Comparison of ENCODE assay signal across 25 mouse cellular contexts in the genomic region with DNA sequence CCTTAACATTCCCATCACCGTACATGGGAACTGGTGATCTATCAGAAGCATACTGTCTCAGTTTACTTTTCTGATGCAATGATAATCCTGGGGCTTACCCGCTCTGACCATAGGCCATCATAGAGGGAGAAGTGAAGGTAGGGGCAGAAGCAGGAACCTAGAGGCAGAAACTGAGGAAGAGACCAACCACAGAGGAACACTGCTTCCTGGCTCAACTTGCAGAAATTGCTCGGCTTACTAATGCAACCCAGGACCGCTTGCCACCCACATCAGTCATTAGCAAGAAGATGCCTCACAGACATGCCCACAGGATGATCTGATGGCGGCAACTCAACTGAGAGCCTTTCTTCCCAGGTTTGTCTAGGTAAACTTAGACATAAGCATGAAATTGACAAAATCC. TPM values are rescaled to one million over a fixed set of nuclear protein-coding genes. Genes with fewer than 3 reads are reported as not detected.
DNase-seq lines count a peak whose midpoint lies in the region; ATAC-seq and TF ChIP-seq lines count a peak whose summit lies in the region.
"Had no signal": no experiment of that assay in that cellular context is flagged by ENCODE, and none has a peak within 500 bp of the region (broad histone marks: within the 10 kb centered on the region; RNA-seq: fewer than 3 reads in every experiment).

No protein-coding gene starts in this region.

- no peak for DNase-seq in heart, embryonic 10.5 days (ENCODE audit: low spot score)
- DNase-seq in heart, postnatal 14 days, result no peak
- no peak for DNase-seq in heart, adult 11 months
- no peak for DNase-seq in embryo, embryonic 11 days
- no peak for DNase-seq in forebrain, embryonic 14.5 days (ENCODE audit: low spot score)
- DNase-seq: adrenal gland, postnatal 36 days; cerebellum, adult 2 months; cerebellum, postnatal 14 days; gastrocnemius, postnatal 25 days; kidney, adult 11 months; thymus, adult 18-20 months; thymus, postnatal 25 days had no signal

- H3K27ac ChIP-seq in heart, embryonic 10.5 days, result 0 out of 2 replicates have a peak overlapping the region, but pooled peaks have one; percentile 5
- H3K27ac ChIP-seq in heart, embryonic 16.5 days (ENCODE audit: low read length), result peak overlapping the region; percentile 81
- H3K27ac ChIP-seq in bone marrow macrophage, adult 2 months (ENCODE audit: insufficient read depth, low read depth, low read length), result 0 out of 2 replicates have a peak overlapping the region, but pooled peaks have one; percentile 7
- no peak overlapping the region for H3K27ac ChIP-seq in forebrain, embryonic 14.5 days (ENCODE audit: low read depth, low read length)
- H3K27ac ChIP-seq: forebrain, embryonic 15.5 days; limb, embryonic 13.5 days; midbrain, embryonic 13.5 days had no signal

- TF ChIP-seq CTCF in bone marrow macrophage, adult 2 months (IDR thresholded peaks at IDR 0.05; ENCODE audit: low read depth, low read length), result no peak

- ATAC-seq in heart, embryonic 16.5 days (replicated peaks; ENCODE audit: extremely low read depth, insufficient read depth, low FRiP score), result no peak
- ATAC-seq in megakaryocyte, adult 5-6 weeks (ENCODE audit: poor library complexity, severe bottlenecking), result peak; percentile 41
- ATAC-seq in forebrain, embryonic 14.5 days, result no peak
- ATAC-seq: forebrain, embryonic 15.5 days; hindbrain, embryonic 16.5 days; midbrain, embryonic 13.5 days; Patski had no signal

- H3K9ac ChIP-seq in heart, embryonic 16.5 days (ENCODE audit: low read length), result peak overlapping the region; percentile 22; the same call in 1 of the 2 replicates
- no peak overlapping the region for H3K9ac ChIP-seq in forebrain, embryonic 14.5 days (ENCODE audit: low read length)
- H3K9ac ChIP-seq: forebrain, embryonic 15.5 days; limb, embryonic 13.5 days; lung, embryonic 15.5 days; midbrain, embryonic 13.5 days had no signal

- no peaks in the 10 kb centered on the region for H3K9me3 ChIP-seq in heart, embryonic 10.5 days
- no peaks in the 10 kb centered on the region for H3K9me3 ChIP-seq in heart, embryonic 16.5 days (replicated peaks; ENCODE audit: control insufficient read depth, low read length)
- no peaks in the 10 kb centered on the region for H3K9me3 ChIP-seq in forebrain, embryonic 14.5 days (replicated peaks; ENCODE audit: control insufficient read depth, low read length)
- H3K9me3 ChIP-seq: forebrain, embryonic 15.5 days; G1E; limb, embryonic 13.5 days; lung, embryonic 15.5 days; midbrain, embryonic 13.5 days had no signal

- WGBS in heart, embryonic 10.5 days, result 80% methylated on average over 5 of the region's 5 CpGs
- 65% methylated on average over 5 of the region's 5 CpGs for WGBS in heart, embryonic 16.5 days
- WGBS in forebrain, embryonic 14.5 days, result 92% methylated on average over 5 of the region's 5 CpGs

- no peaks in the 10 kb centered on the region for H3K36me3 ChIP-seq in heart, embryonic 10.5 days
- no peaks in the 10 kb centered on the region for H3K36me3 ChIP-seq in heart, embryonic 16.5 days (ENCODE audit: control insufficient read depth, insufficient read depth)
- H3K36me3 ChIP-seq in forebrain, embryonic 14.5 days (ENCODE audit: control insufficient read depth, insufficient read depth, low read length), result no peaks in the 10 kb centered on the region
- H3K36me3 ChIP-seq: forebrain, embryonic 15.5 days; limb, embryonic 13.5 days; lung, embryonic 15.5 days; midbrain, embryonic 13.5 days had no signal

- intact Hi-C loops in heart, postnatal 14 days (cut with DNase I), result no loop called here

- peaks cover 37% of the 10 kb centered on the region for H3K4me1 ChIP-seq in heart, embryonic 10.5 days
- peaks cover 34% of the 10 kb centered on the region for H3K4me1 ChIP-seq in heart, embryonic 16.5 days (ENCODE audit: control insufficient read depth, insufficient read depth, low read length)
- peaks cover 32% of the 10 kb centered on the region for H3K4me1 ChIP-seq in bone marrow macrophage, adult 2 months (ENCODE audit: control insufficient read depth, insufficient read depth, low read length)
- peaks cover 7% of the 10 kb centered on the region for H3K4me1 ChIP-seq in forebrain, embryonic 14.5 days (ENCODE audit: control insufficient read depth, insufficient read depth, low read length)

- no peak overlapping the region for H3K4me3 ChIP-seq in heart, embryonic 10.5 days
- H3K4me3 ChIP-seq in heart, embryonic 16.5 days (ENCODE audit: low read length), result no peak overlapping the region
- H3K4me3 ChIP-seq in bone marrow macrophage, adult 2 months (ENCODE audit: insufficient read depth, low read length), result no peak overlapping the region
- H3K4me3 ChIP-seq in forebrain, embryonic 14.5 days (ENCODE audit: low read depth, low read length), result no peak overlapping the region
- H3K4me3 ChIP-seq: forebrain, embryonic 15.5 days; limb, embryonic 13.5 days; lung, embryonic 15.5 days; midbrain, embryonic 13.5 days had no signal

- H3K4me2 ChIP-seq in heart, embryonic 16.5 days (ENCODE audit: low read depth, low read length), result peak overlapping the region; percentile 22; the same call in 1 of the 2 replicates
- no peak overlapping the region for H3K4me2 ChIP-seq in forebrain, embryonic 14.5 days (ENCODE audit: low read length)
- H3K4me2 ChIP-seq: forebrain, embryonic 15.5 days; limb, embryonic 13.5 days; liver, embryonic 11.5 days; lung, embryonic 15.5 days; midbrain, embryonic 13.5 days had no signal

- TF ChIP-seq POLR2A in bone marrow macrophage, adult 2 months (IDR thresholded peaks at IDR 0.05; ENCODE audit: borderline replicate concordance, low read depth, low read length), result no peak

- H3K27me3 ChIP-seq in heart, embryonic 10.5 days (ENCODE audit: insufficient read depth, poor library complexity, severe bottlenecking), result peaks cover 21% of the 10 kb centered on the region
- peaks cover 3% of the 10 kb centered on the region; the same call in 1 of the 2 replicates for H3K27me3 ChIP-seq in heart, embryonic 16.5 days (ENCODE audit: control insufficient read depth, insufficient read depth, low read length)
- no peaks in the 10 kb centered on the region for H3K27me3 ChIP-seq in forebrain, embryonic 14.5 days (replicated peaks; ENCODE audit: control insufficient read depth, insufficient read depth, low read length)
- H3K27me3 ChIP-seq: forebrain, embryonic 15.5 days; limb, embryonic 13.5 days; Patski had no signal

RNA-seq across cellular contexts. Expression of gene Ipo13, which starts 4.0 kb away (rescaled TPM):
- 45.9 and 57.1 TPM in 2 replicates for polyA plus RNA-seq in heart, embryonic 10.5 days (2016; fragmentation: Nextera tagmentation; extraction: Ambion mirVana)
- 10 to 100 TPM; 64.9 to 66.9 TPM for total RNA-seq in heart, postnatal 14 days (2021)
- polyA plus RNA-seq in heart, embryonic 16.5 days (2015; fragmentation: Nextera tagmentation; extraction: Ambion mirVana), result 43.7 and 49.4 TPM in 2 replicates
- 77.8 and 95.3 TPM in 2 replicates for polyA plus RNA-seq in bone marrow macrophage, adult 2 months (2012; ENCODE audit: insufficient read depth, insufficient read length, missing spikeins)
- total RNA-seq in megakaryocyte, adult 5-6 weeks (2015), result 15.5 and 17.0 TPM in 2 replicates
- total RNA-seq in megakaryocyte, adult 5-6 weeks (2017), result 8.7 and 11.2 TPM in 2 replicates
- 64.1 and 66.2 TPM in 2 replicates for polyA plus RNA-seq in forebrain, embryonic 14.5 days (2014; fragmentation: Nextera tagmentation; extraction: Ambion mirVana)

RNA-seq across cellular contexts. Expression of gene Artn, which starts 10.8 kb away (rescaled TPM):
- polyA plus RNA-seq in heart, embryonic 10.5 days (2016; fragmentation: Nextera tagmentation; extraction: Ambion mirVana), result 0.85 and 1.3 TPM in 2 replicates
- total RNA-seq in heart, postnatal 14 days (2021), result not detected
- polyA plus RNA-seq in heart, embryonic 16.5 days (2015; fragmentation: Nextera tagmentation; extraction: Ambion mirVana), result 0.70 and 0.85 TPM in 2 replicates
- polyA plus RNA-seq in bone marrow macrophage, adult 2 months (2012; ENCODE audit: insufficient read depth, insufficient read length, missing spikeins), result not detected in 2 replicates
- not detected in 2 replicates for total RNA-seq in megakaryocyte, adult 5-6 weeks (2015)
- total RNA-seq in megakaryocyte, adult 5-6 weeks (2017), result not detected in 2 replicates
- 0.22 and 0.36 TPM in 2 replicates for polyA plus RNA-seq in forebrain, embryonic 14.5 days (2014; fragmentation: Nextera tagmentation; extraction: Ambion mirVana)
- total RNA-seq: megakaryocyte-erythroid progenitor cell, adult 5-6 weeks; monocyte, adult 5-6 weeks had no signal
- polyA plus RNA-seq: G1E, Patski had no signal

RNA-seq across cellular contexts. Expression of gene Dph2, which starts 26.9 kb away (rescaled TPM):
- 17.5 and 19.6 TPM in 2 replicates for polyA plus RNA-seq in heart, embryonic 10.5 days (2016; fragmentation: Nextera tagmentation; extraction: Ambion mirVana)
- 1 to 10 TPM; 2.7 to 2.9 TPM for total RNA-seq in heart, postnatal 14 days (2021)
- 12.5 and 15.1 TPM in 2 replicates for polyA plus RNA-seq in heart, embryonic 16.5 days (2015; fragmentation: Nextera tagmentation; extraction: Ambion mirVana)
- 4.0 and 5.1 TPM in 2 replicates for polyA plus RNA-seq in bone marrow macrophage, adult 2 months (2012; ENCODE audit: insufficient read depth, insufficient read length, missing spikeins)
- total RNA-seq in megakaryocyte, adult 5-6 weeks (2015), result 5.2 and 6.5 TPM in 2 replicates
- 4.1 and 4.3 TPM in 2 replicates for total RNA-seq in megakaryocyte, adult 5-6 weeks (2017)
- polyA plus RNA-seq in forebrain, embryonic 14.5 days (2014; fragmentation: Nextera tagmentation; extraction: Ambion mirVana), result 26.8 and 31.9 TPM in 2 replicates

RNA-seq across cellular contexts. Expression of gene Atp6v0b, which starts 31.6 kb away (rescaled TPM):
- 208 and 209 TPM in 2 replicates for polyA plus RNA-seq in heart, embryonic 10.5 days (2016; fragmentation: Nextera tagmentation; extraction: Ambion mirVana)
- total RNA-seq in heart, postnatal 14 days (2021), result 100 to 1,000 TPM; 128 to 129 TPM
- polyA plus RNA-seq in heart, embryonic 16.5 days (2015; fragmentation: Nextera tagmentation; extraction: Ambion mirVana), result 229 and 244 TPM in 2 replicates
- 712 and 757 TPM in 2 replicates for polyA plus RNA-seq in bone marrow macrophage, adult 2 months (2012; ENCODE audit: insufficient read depth, insufficient read length, missing spikeins)
- total RNA-seq in megakaryocyte, adult 5-6 weeks (2015), result 482 and 584 TPM in 2 replicates
- total RNA-seq in megakaryocyte, adult 5-6 weeks (2017), result 229 and 245 TPM in 2 replicates
- polyA plus RNA-seq in forebrain, embryonic 14.5 days (2014; fragmentation: Nextera tagmentation; extraction: Ambion mirVana), result 483 and 520 TPM in 2 replicates

RNA-seq across cellular contexts. Expression of gene B4galt2, which starts 35.5 kb away (rescaled TPM):
- polyA plus RNA-seq in heart, embryonic 10.5 days (2016; fragmentation: Nextera tagmentation; extraction: Ambion mirVana), result 14.2 and 17.7 TPM in 2 replicates
- 1 to 10 TPM; 7.5 to 8.0 TPM for total RNA-seq in heart, postnatal 14 days (2021)
- 8.6 and 9.5 TPM in 2 replicates for polyA plus RNA-seq in heart, embryonic 16.5 days (2015; fragmentation: Nextera tagmentation; extraction: Ambion mirVana)
- 0.32 TPM in 1 of 2 replicates, not detected in the other for polyA plus RNA-seq in bone marrow macrophage, adult 2 months (2012; ENCODE audit: insufficient read depth, insufficient read length, missing spikeins)
- not detected in 2 replicates for total RNA-seq in megakaryocyte, adult 5-6 weeks (2015)
- total RNA-seq in megakaryocyte, adult 5-6 weeks (2017), result 0.61 TPM in 1 of 2 replicates, not detected in the other
- 49.1 and 50.6 TPM in 2 replicates for polyA plus RNA-seq in forebrain, embryonic 14.5 days (2014; fragmentation: Nextera tagmentation; extraction: Ambion mirVana)
- total RNA-seq: megakaryocyte-erythroid progenitor cell, adult 5-6 weeks; monocyte, adult 5-6 weeks had no signal
